Mouse (Mus musculus) G1E (cell line): Measurements from ENCODE around the gene Klk1b1. TPM values are rescaled to one million over a fixed set of nuclear protein-coding genes. Genes with fewer than 3 reads are reported as not detected.
"Not testable (repeated sequence)": the region's sequence is repeated elsewhere in the genome, so short reads cannot be mapped to it uniquely, and the experiment has no call there.

Experiments
- ATAC-seq: 2 replicates; pipeline ENCODE4 v1.8.0; 2016; ENCODE audit warnings: mild to moderate bottlenecking; ENCODE audit not compliant: insufficient number of reproducible peaks, poor library complexity, low FRiP score, severe bottlenecking; ENCODE audit errors: extremely low read depth
- DNase-seq: peaks from one replicate; pipeline ENCODE4 v3.0.0; 2012; ENCODE audit warnings: low spot score
- H3K27me3 ChIP-seq: 2 replicates; pipeline ENCODE4 v1.6.1; 2012; ENCODE audit warnings: mild to moderate bottlenecking, low read length, inconsistent platforms; ENCODE audit not compliant: insufficient read depth
- H3K36me3 ChIP-seq: replicated peaks from 2 replicates; pipeline ENCODE3; 2012; ENCODE audit warnings: mild to moderate bottlenecking, inconsistent platforms
- H3K4me1 ChIP-seq: 2 replicates; pipeline ENCODE4 v1.6.1; 2012; ENCODE audit warnings: low read depth, low read length, inconsistent platforms, mixed read lengths; ENCODE audit not compliant: insufficient read depth
- H3K4me3 ChIP-seq: 2 replicates; pipeline ENCODE4 v1.5.1; 2012; ENCODE audit warnings: low read depth, mild to moderate bottlenecking, inconsistent platforms, low read length, moderate library complexity, mixed read lengths
- H3K9me3 ChIP-seq: replicated peaks from 2 replicates; pipeline ENCODE4 v1.6.1; 2012; ENCODE audit warnings: inconsistent platforms
- CTCF ChIP-seq: IDR thresholded peaks from 2 replicates; pipeline ENCODE4 v1.5.1; 2012; ENCODE audit warnings: low read depth, low read length, inconsistent platforms, mixed read lengths
- GATA1 ChIP-seq: IDR thresholded peaks from 2 replicates; pipeline ENCODE4 v1.6.1; 2012; ENCODE audit warnings: borderline replicate concordance, low read length, inconsistent platforms, mixed read lengths
- GATA2 ChIP-seq: IDR thresholded peaks from 2 replicates; pipeline ENCODE4 v1.6.1; 2012; ENCODE audit warnings: low read depth, low read length, inconsistent platforms, borderline replicate concordance
- POLR2AphosphoS5 ChIP-seq: IDR thresholded peaks from 2 replicates; pipeline ENCODE4 v1.6.1; 2012; ENCODE audit warnings: low read depth, low read length, inconsistent platforms; ENCODE audit not compliant: insufficient replicate concordance
- TAL1 ChIP-seq: conservative IDR thresholded peaks from 2 replicates; pipeline ENCODE4 v1.6.1; 2012; ENCODE audit warnings: low read depth, low read length, inconsistent platforms, mixed read lengths
- polyA plus RNA-seq: library from polyadenylated mRNA; stranded (reverse); fragments of >175 nt; gene quantifications from 2 replicates; pipeline ENCODE4 v1.2.3, GENCODE M21; 2012
- total RNA-seq, 2 experiments: library from RNA; stranded (forward) in 1 of 2; stranded (reverse) in 1 of 2; fragments of 200-1000 nt in 1 of 2; fragments of >200 nt in 1 of 2; fragmentation: Nextera tagmentation in 1 of 2; gene quantifications; 2 replicates each; pipeline ENCODE4 v1.2.3; 2014 to 2017

Klk1b1 gene
- total and polyA plus RNA-seq, 3 experiments = not detected

GRCm38 (mm10) chr7:43936551-43936950, 30.0 kb upstream of the Klk1b1 start:
- TF ChIP-seq CTCF (no peak), POLR2AphosphoS5 (no peak), GATA1 (no peak), TAL1 (no peak), GATA2 (no peak)
- H3K36me3 ChIP-seq = no peaks in the 10 kb centered on the region
- ATAC-seq = no peak

GRCm38 (mm10) chr7:43942293-43942692, 24.3 kb upstream of the Klk1b1 start:
- not testable (repeated sequence) for H3K27me3 ChIP-seq, H3K36me3 ChIP-seq, H3K9me3 ChIP-seq, H3K4me3 ChIP-seq, ATAC-seq, H3K4me1 ChIP-seq, DNase-seq

More at GRCm38 (mm10) chr7:43936551-43936950, 30.0 kb upstream of the Klk1b1 start:
- Histone ChIP-seq H3K27me3 (peaks cover 2% of the 10 kb centered on the region; the same call in 1 of the 2 replicates), H3K4me3 (no peak overlapping the region), H3K4me1 (no peaks in the 10 kb centered on the region), H3K9me3 (no peaks in the 10 kb centered on the region)
- no peak for DNase-seq

GRCm38 (mm10) chr7:43944727-43945264, 21.8 kb upstream of the Klk1b1 start:
- no peaks in the 10 kb centered on the region for H3K9me3 ChIP-seq
- H3K27me3 ChIP-seq = no peaks in the 10 kb centered on the region
- ATAC-seq (no peak), DNase-seq (no peak)
- TF ChIP-seq POLR2AphosphoS5 (no peak), GATA2 (no peak)
- no peaks in the 10 kb centered on the region for H3K36me3 ChIP-seq
- H3K4me1 ChIP-seq = no peaks in the 10 kb centered on the region
- no peak overlapping the region for H3K4me3 ChIP-seq

GRCm38 (mm10) chr7:43950364-43950763, 16.2 kb upstream of the Klk1b1 start, which contains the start of gene Klk1b8:
Gene Klk1b8 (plus strand): TSS chr7:43950664.
- ATAC-seq = no peak
- no peaks in the 10 kb centered on the region for H3K36me3 ChIP-seq
- no peaks in the 10 kb centered on the region for H3K4me1 ChIP-seq
- H3K27me3 ChIP-seq = no peaks in the 10 kb centered on the region
- no peak for DNase-seq
- no peak within 1 kb of the TSS for H3K4me3 ChIP-seq
- H3K9me3 ChIP-seq = no peaks in the 10 kb centered on the region
- TF ChIP-seq POLR2AphosphoS5 (no peak), GATA2 (no peak), GATA1 (no peak), TAL1 (no peak), CTCF (no peak)

GRCm38 (mm10) chr7:43952703-43953102, 13.8 kb upstream of the Klk1b1 start:
- H3K36me3 ChIP-seq = no peaks in the 10 kb centered on the region
- DNase-seq = no peak
- H3K4me3 ChIP-seq = no peak overlapping the region
- ATAC-seq = no peak
- no peaks in the 10 kb centered on the region for H3K4me1 ChIP-seq
- TF ChIP-seq POLR2AphosphoS5 = no peak
- no peak for TF ChIP-seq CTCF
- TF ChIP-seq TAL1 = no peak
- TF ChIP-seq GATA1 = no peak
- TF ChIP-seq GATA2 = no peak
- H3K9me3 ChIP-seq = no peaks in the 10 kb centered on the region
- H3K27me3 ChIP-seq = no peaks in the 10 kb centered on the region

GRCm38 (mm10) chr7:43967058-43967457, 507 bp downstream of the Klk1b1 start:
- no peaks in the 10 kb centered on the region for H3K36me3 ChIP-seq
- H3K4me3 ChIP-seq = no peak overlapping the region
- TF ChIP-seq GATA1 (no peak), CTCF (no peak), GATA2 (no peak), POLR2AphosphoS5 (no peak), TAL1 (no peak)
- no peaks in the 10 kb centered on the region for H3K9me3 ChIP-seq
- no peak for ATAC-seq
- H3K27me3 ChIP-seq = no peaks in the 10 kb centered on the region
- no peaks in the 10 kb centered on the region for H3K4me1 ChIP-seq
- DNase-seq = no peak

GRCm38 (mm10) chr7:43967612-43968011, 1.1 kb downstream of the Klk1b1 start:
- no peak for ATAC-seq
- no peaks in the 10 kb centered on the region for H3K4me1 ChIP-seq

GRCm38 (mm10) chr7:43975761-43976160, 9.2 kb downstream of the Klk1b1 start, which contains the start of gene Klk1b9:
Gene Klk1b9 (plus strand): TSS chr7:43976061.
- not testable (repeated sequence) for H3K36me3 ChIP-seq, H3K4me3 ChIP-seq, H3K27me3 ChIP-seq, ATAC-seq, H3K9me3 ChIP-seq, H3K4me1 ChIP-seq, DNase-seq

More at GRCm38 (mm10) chr7:43967612-43968011, 1.1 kb downstream of the Klk1b1 start:
- no peak for DNase-seq
- no peak overlapping the region for H3K4me3 ChIP-seq
- no peaks in the 10 kb centered on the region for H3K9me3 ChIP-seq
- no peaks in the 10 kb centered on the region for H3K36me3 ChIP-seq
- no peaks in the 10 kb centered on the region for H3K27me3 ChIP-seq
- no peak for TF ChIP-seq CTCF
- no peak for TF ChIP-seq GATA2
- no peak for TF ChIP-seq GATA1
- no peak for TF ChIP-seq TAL1
- no peak for TF ChIP-seq POLR2AphosphoS5
